Mouse (Mus musculus) thymus, postnatal 14 days (tissue): ENCODE data around the gene Nenf.
A peak's percentile ranks its signal among the peaks of the same experiment; 100 is the strongest.

Experiments
- DNase-seq: peaks from one replicate; pipeline ENCODE4 v3.0.0; 2021

Gene Nenf

GRCm38 (mm10) chr1:191278324-191278723 is 39.7 kb downstream of the Nenf start:
- no peak for DNase-seq

- no peak for DNase-seq
Observed at GRCm38 (mm10) chr1:191277549-191278059, 40.4 kb downstream of the Nenf start.

- DNase-seq, result no peak
Observed at GRCm38 (mm10) chr1:191276181-191276580, 41.8 kb downstream of the Nenf start.

- DNase-seq, result peak; percentile 67
Observed at GRCm38 (mm10) chr1:191275527-191275926, 42.5 kb downstream of the Nenf start.

GRCm38 (mm10) chr1:191272660-191273059 is 45.3 kb downstream of the Nenf start:
- DNase-seq, result no peak

GRCm38 (mm10) chr1:191269648-191269952 is 48.4 kb downstream of the Nenf start:
- DNase-seq, result no peak

- DNase-seq, result no peak
Observed at GRCm38 (mm10) chr1:191268797-191269647, 49.0 kb downstream of the Nenf start.

- no peak for DNase-seq
Observed at GRCm38 (mm10) chr1:191267856-191268255, 50.1 kb downstream of the Nenf start.

GRCm38 (mm10) chr1:191267162-191267561 is 50.8 kb downstream of the Nenf start:
- no peak for DNase-seq

- DNase-seq, result no peak
Observed at GRCm38 (mm10) chr1:191263471-191263870, 54.5 kb downstream of the Nenf start.

GRCm38 (mm10) chr1:191261861-191262260 is 56.1 kb downstream of the Nenf start:
- no peak for DNase-seq

- no peak for DNase-seq
Observed at GRCm38 (mm10) chr1:191259661-191260060, 58.3 kb downstream of the Nenf start.

GRCm38 (mm10) chr1:191259121-191259520 is 58.9 kb downstream of the Nenf start:
- DNase-seq, result no peak

GRCm38 (mm10) chr1:191258521-191258920 is 59.5 kb downstream of the Nenf start:
- DNase-seq, result no peak

- no peak for DNase-seq
Observed at GRCm38 (mm10) chr1:191257981-191258380, 60.0 kb downstream of the Nenf start.

- no peak for DNase-seq
Observed at GRCm38 (mm10) chr1:191257351-191257771, 60.6 kb downstream of the Nenf start.
